ENCODE assay signal across 46 mouse cellular contexts in genomic region chr1:174427402-174427801, GRCm38 (mm10). TPM values are rescaled to one million over a fixed set of nuclear protein-coding genes. Genes with fewer than 3 reads are reported as not detected.
"Had no signal": no experiment of that assay in that cellular context is flagged by ENCODE, and none has a peak within 500 bp of the region (broad histone marks: within the 10 kb centered on the region; RNA-seq: fewer than 3 reads in every experiment).

No protein-coding gene starts in this region.

- H3K9me3 ChIP-seq: limb, embryonic 10.5 days; limb, embryonic 12.5 days; limb, embryonic 13.5 days; limb, embryonic 15.5 days; liver, embryonic 12.5 days; liver, embryonic 13.5 days; liver, embryonic 15.5 days; lung, embryonic 15.5 days; megakaryocyte, embryonic 14.5 days; midbrain, embryonic 10.5 days; midbrain, embryonic 12.5 days; midbrain, embryonic 13.5 days; midbrain, embryonic 15.5 days had no signal

- DNase-seq: left cerebral cortex, postnatal 4 days; liver; liver, embryonic 13.5 days; liver, postnatal 0 days; lung, adult 18-20 months; lung, adult 2 months; lung, embryonic 14.5 days; lung, postnatal 10 days; lung, postnatal 14 days; lung, postnatal 36 days; lung, postnatal 4 days; midbrain, embryonic 14.5 days had no signal

- ATAC-seq: lung, postnatal 0 days; midbrain, embryonic 13.5 days; midbrain, embryonic 15.5 days; midbrain, embryonic 16.5 days had no signal

- H3K4me1 ChIP-seq: limb, embryonic 10.5 days; limb, embryonic 12.5 days; limb, embryonic 13.5 days; limb, embryonic 15.5 days; lung, embryonic 15.5 days; midbrain, embryonic 10.5 days; midbrain, embryonic 12.5 days; midbrain, embryonic 13.5 days; midbrain, embryonic 15.5 days had no signal

- H3K9ac ChIP-seq: limb, embryonic 12.5 days; limb, embryonic 13.5 days; limb, embryonic 15.5 days; liver, embryonic 12.5 days; liver, embryonic 13.5 days; liver, embryonic 14.5 days; liver, embryonic 15.5 days; liver, postnatal 0 days; lung, embryonic 14.5 days; lung, embryonic 15.5 days; midbrain, embryonic 12.5 days; midbrain, embryonic 13.5 days; midbrain, embryonic 15.5 days had no signal

- H3K4me3 ChIP-seq: left cerebral cortex, adult 2 months; limb, embryonic 10.5 days; limb, embryonic 12.5 days; limb, embryonic 13.5 days; limb, embryonic 15.5 days; liver, embryonic 12.5 days; liver, embryonic 13.5 days; liver, embryonic 15.5 days; lung, embryonic 15.5 days; midbrain, embryonic 10.5 days; midbrain, embryonic 12.5 days; midbrain, embryonic 13.5 days; midbrain, embryonic 15.5 days; myocyte had no signal

- H3K27me3 ChIP-seq: limb, embryonic 12.5 days; limb, embryonic 13.5 days; limb, embryonic 15.5 days; liver, embryonic 12.5 days; liver, embryonic 13.5 days; liver, embryonic 15.5 days; lung, embryonic 15.5 days; megakaryocyte, embryonic 14.5 days; midbrain, embryonic 12.5 days; midbrain, embryonic 13.5 days; midbrain, embryonic 15.5 days had no signal

- H3K36me3 ChIP-seq: limb, embryonic 10.5 days; limb, embryonic 12.5 days; limb, embryonic 13.5 days; limb, embryonic 15.5 days; liver, embryonic 12.5 days; liver, embryonic 13.5 days; liver, embryonic 15.5 days; lung, embryonic 15.5 days; midbrain, embryonic 10.5 days; midbrain, embryonic 12.5 days; midbrain, embryonic 13.5 days; midbrain, embryonic 15.5 days had no signal

- H3K27ac ChIP-seq: left cerebral cortex, adult 2 months; limb, embryonic 10.5 days; limb, embryonic 12.5 days; limb, embryonic 13.5 days; limb, embryonic 15.5 days; liver, embryonic 14.5 days; liver, embryonic 15.5 days; lung, embryonic 15.5 days; macrophage; midbrain, embryonic 10.5 days; midbrain, embryonic 12.5 days; midbrain, embryonic 13.5 days; midbrain, embryonic 15.5 days had no signal

RNA-seq across cellular contexts. Expression of gene Olfr414, which starts 3.5 kb away (rescaled TPM):
- total RNA-seq: left cerebral cortex, adult 2 months; left cerebral cortex, adult 8-10 months; left cerebral cortex, postnatal 10 days; left cerebral cortex, postnatal 14 days; left cerebral cortex, postnatal 25 days; left cerebral cortex, postnatal 36 days; left cerebral cortex, postnatal 4 days; liver, adult 2 months; midbrain, postnatal 0 days; monocyte, adult 5-6 weeks had no signal
- polyA plus RNA-seq: limb, embryonic 10.5 days; limb, embryonic 11.5 days; limb, embryonic 12.5 days; limb, embryonic 13.5 days; limb, embryonic 14.5 days; limb, embryonic 15.5 days; liver, adult 2 months; liver, embryonic 11.5 days; liver, embryonic 13.5 days; liver, embryonic 15.5 days; liver, embryonic 16.5 days; liver, postnatal 0 days; lung, adult 2 months; lung, embryonic 14.5 days; lung, embryonic 15.5 days; lung, embryonic 16.5 days; lung, postnatal 0 days; macrophage; midbrain, embryonic 10.5 days; midbrain, embryonic 11.5 days; midbrain, embryonic 12.5 days; midbrain, embryonic 13.5 days; midbrain, embryonic 14.5 days; midbrain, embryonic 15.5 days; midbrain, embryonic 16.5 days; midbrain, postnatal 0 days; myocyte had no signal

RNA-seq across cellular contexts. Expression of gene Olfr220, which starts 14.5 kb away (rescaled TPM):
- total RNA-seq: left cerebral cortex, adult 2 months; left cerebral cortex, adult 8-10 months; left cerebral cortex, postnatal 10 days; left cerebral cortex, postnatal 14 days; left cerebral cortex, postnatal 25 days; left cerebral cortex, postnatal 36 days; left cerebral cortex, postnatal 4 days; liver, adult 2 months; megakaryocyte progenitor cell, adult 5-6 weeks; megakaryocyte-erythroid progenitor cell, adult 5-6 weeks; midbrain, postnatal 0 days; monocyte, adult 5-6 weeks had no signal
- polyA plus RNA-seq: limb, embryonic 10.5 days; limb, embryonic 11.5 days; limb, embryonic 12.5 days; limb, embryonic 13.5 days; limb, embryonic 14.5 days; limb, embryonic 15.5 days; liver, adult 2 months; liver, embryonic 11.5 days; liver, embryonic 12.5 days; liver, embryonic 13.5 days; liver, embryonic 14.5 days; liver, embryonic 15.5 days; liver, embryonic 16.5 days; liver, postnatal 0 days; lung, adult 2 months; lung, embryonic 14.5 days; lung, embryonic 15.5 days; lung, embryonic 16.5 days; lung, postnatal 0 days; macrophage; midbrain, embryonic 10.5 days; midbrain, embryonic 11.5 days; midbrain, embryonic 12.5 days; midbrain, embryonic 13.5 days; midbrain, embryonic 14.5 days; midbrain, embryonic 15.5 days; midbrain, embryonic 16.5 days; midbrain, postnatal 0 days; myocyte had no signal

RNA-seq across cellular contexts. Expression of gene Olfr248, which starts 36.6 kb away (rescaled TPM):
- total RNA-seq: left cerebral cortex, adult 2 months; left cerebral cortex, adult 8-10 months; left cerebral cortex, postnatal 10 days; left cerebral cortex, postnatal 14 days; left cerebral cortex, postnatal 25 days; left cerebral cortex, postnatal 36 days; left cerebral cortex, postnatal 4 days; liver, adult 2 months; midbrain, postnatal 0 days; monocyte, adult 5-6 weeks had no signal
- polyA plus RNA-seq: limb, embryonic 10.5 days; limb, embryonic 11.5 days; limb, embryonic 12.5 days; limb, embryonic 13.5 days; limb, embryonic 14.5 days; limb, embryonic 15.5 days; liver, adult 2 months; liver, embryonic 11.5 days; liver, embryonic 12.5 days; liver, embryonic 13.5 days; liver, embryonic 15.5 days; liver, embryonic 16.5 days; liver, postnatal 0 days; lung, adult 2 months; lung, embryonic 14.5 days; lung, embryonic 15.5 days; lung, embryonic 16.5 days; lung, postnatal 0 days; macrophage; midbrain, embryonic 10.5 days; midbrain, embryonic 11.5 days; midbrain, embryonic 12.5 days; midbrain, embryonic 13.5 days; midbrain, embryonic 14.5 days; midbrain, embryonic 15.5 days; midbrain, embryonic 16.5 days; midbrain, postnatal 0 days; myocyte had no signal
